Mouse (Mus musculus): Measurements from ENCODE around the gene AC124108.1.
"Not testable (repeated sequence)": the region's sequence is repeated elsewhere in the genome, so short reads cannot be mapped to it uniquely, and the experiment has no call there.

Gene AC124108.1

GRCm38 (mm10) chr1:132191093-132191785 is at the start of gene AC124108.1, which contains the start of gene Lemd1:
Gene AC124108.1 (plus strand): TSS chr1:132191457.
Gene Lemd1 (plus strand): TSS chr1:132191431.
- DNase-seq: no peak

- no peak for DNase-seq
Observed at GRCm38 (mm10) chr1:132141753-132142152, 49.5 kb upstream of the AC124108.1 start.

- DNase-seq: no peak
Observed at GRCm38 (mm10) chr1:132143079-132143478, 48.2 kb upstream of the AC124108.1 start.

GRCm38 (mm10) chr1:132143730-132144129 is 47.5 kb upstream of the AC124108.1 start:
- DNase-seq: no peak

GRCm38 (mm10) chr1:132144223-132144622 is 47.0 kb upstream of the AC124108.1 start:
- no peak for DNase-seq

- no peak for DNase-seq
Observed at GRCm38 (mm10) chr1:132144837-132145236, 46.4 kb upstream of the AC124108.1 start.

- peak; percentile 52 for DNase-seq
Observed at GRCm38 (mm10) chr1:132145973-132146685, 45.1 kb upstream of the AC124108.1 start.

- DNase-seq: no peak
Observed at GRCm38 (mm10) chr1:132149410-132149809, 41.8 kb upstream of the AC124108.1 start.

GRCm38 (mm10) chr1:132150171-132150570 is 41.1 kb upstream of the AC124108.1 start:
- no peak for DNase-seq

GRCm38 (mm10) chr1:132150817-132151601 is 40.2 kb upstream of the AC124108.1 start:
- DNase-seq: peak; percentile 44

- no peak for DNase-seq
Observed at GRCm38 (mm10) chr1:132151908-132152307, 39.3 kb upstream of the AC124108.1 start.

GRCm38 (mm10) chr1:132153086-132153690 is 38.1 kb upstream of the AC124108.1 start:
- DNase-seq: no peak

GRCm38 (mm10) chr1:132153691-132154090 is 37.6 kb upstream of the AC124108.1 start:
- DNase-seq: no peak

- peak; percentile 89 for DNase-seq
Observed at GRCm38 (mm10) chr1:132155737-132156136, 35.5 kb upstream of the AC124108.1 start.

- DNase-seq: peak; percentile 93
Observed at GRCm38 (mm10) chr1:132157016-132157781, 34.1 kb upstream of the AC124108.1 start.

- no peak for DNase-seq
Observed at GRCm38 (mm10) chr1:132157808-132158207, 33.4 kb upstream of the AC124108.1 start.

GRCm38 (mm10) chr1:132158741-132159140 is 32.5 kb upstream of the AC124108.1 start:
- peak; percentile 55 for DNase-seq

- DNase-seq: no peak
Observed at GRCm38 (mm10) chr1:132159681-132160080, 31.6 kb upstream of the AC124108.1 start.

- DNase-seq: no peak
Observed at GRCm38 (mm10) chr1:132161211-132161880, 29.9 kb upstream of the AC124108.1 start.

GRCm38 (mm10) chr1:132162618-132163017 is 28.6 kb upstream of the AC124108.1 start:
- DNase-seq: not testable (repeated sequence)

- no peak for DNase-seq
Observed at GRCm38 (mm10) chr1:132164780-132165518, 26.3 kb upstream of the AC124108.1 start.

Data from lung, postnatal 14 days (tissue).